Mouse (Mus musculus) fibroblast of lung, adult 2 months (primary cell): ENCODE results near the gene Nfx1.
A peak's percentile ranks its signal among the peaks of the same experiment; 100 is the strongest.

ENCODE experiments used
- DNase-seq: peaks from one replicate; pipeline ENCODE4 v3.0.0-alpha.2; 2011; ENCODE audit warnings: low read depth

Gene Nfx1

GRCm38 (mm10) chr4:41047524-41048271, 77.0 kb downstream of the Nfx1 start, which contains the start of gene Aqp7:
Aqp7 (minus strand) TSS chr4:41048139.
- DNase-seq, result no peak

- DNase-seq, result peak; percentile 53
These were observed 78.2 kb downstream of the Nfx1 start for GRCm38 (mm10) chr4:41048926-41049325.

GRCm38 (mm10) chr4:41050726-41051675, 80.3 kb downstream of the Nfx1 start:
- peak; percentile 62 for DNase-seq

GRCm38 (mm10) chr4:41051781-41052180, 81.1 kb downstream of the Nfx1 start:
- DNase-seq, result no peak

GRCm38 (mm10) chr4:41055111-41055510, 84.4 kb downstream of the Nfx1 start:
- no peak for DNase-seq

- DNase-seq, result no peak
These were observed 85.5 kb downstream of the Nfx1 start for GRCm38 (mm10) chr4:41056253-41056652.

GRCm38 (mm10) chr4:41056742-41057332, 86.1 kb downstream of the Nfx1 start:
- no peak for DNase-seq

GRCm38 (mm10) chr4:41057361-41057760, 86.7 kb downstream of the Nfx1 start:
- no peak for DNase-seq

- DNase-seq, result no peak
These were observed 92.6 kb downstream of the Nfx1 start for GRCm38 (mm10) chr4:41063351-41063750.

- no peak for DNase-seq
These were observed 93.4 kb downstream of the Nfx1 start for GRCm38 (mm10) chr4:41063894-41064673.

GRCm38 (mm10) chr4:41065196-41065595, 94.5 kb downstream of the Nfx1 start:
- no peak for DNase-seq

GRCm38 (mm10) chr4:41071500-41072429, 101.1 kb downstream of the Nfx1 start:
- no peak for DNase-seq

- no peak for DNase-seq
These were observed 102.5 kb downstream of the Nfx1 start for GRCm38 (mm10) chr4:41073008-41073817.

- no peak for DNase-seq
These were observed 103.8 kb downstream of the Nfx1 start for GRCm38 (mm10) chr4:41074461-41074860.
